Mouse (Mus musculus): ENCODE measurements around the gene Tcf7l2. TPM values are rescaled to one million over a fixed set of nuclear protein-coding genes. Genes with fewer than 3 reads are reported as not detected.

Tcf7l2 gene
- polyA plus RNA-seq, 1 experiment = 6.2 TPM

- H3K4me3 ChIP-seq (ENCODE audit: control insufficient read depth, low read depth, low read length) = no peak overlapping the region
- H3K36me3 ChIP-seq (ENCODE audit: control insufficient read depth, insufficient read depth, low read length) = no peaks in the 10 kb centered on the region
- TF ChIP-seq POLR2A (IDR thresholded peaks at IDR 0.05; ENCODE audit: control insufficient read depth, low read depth, low read length) (no peak), CTCF (IDR thresholded peaks at IDR 0.05; ENCODE audit: control insufficient read depth, insufficient read depth, insufficient replicate concordance, low read depth, low read length) (no peak)
- H3K27me3 ChIP-seq (ENCODE audit: control insufficient read depth, insufficient read depth, low read length) = no peaks in the 10 kb centered on the region
- no peak overlapping the region for H3K27ac ChIP-seq (ENCODE audit: control insufficient read depth, insufficient read depth, low read depth, low read length)
- H3K4me1 ChIP-seq (ENCODE audit: control insufficient read depth, insufficient read depth, low read length) = peaks cover 4% of the 10 kb centered on the region
These were observed 86.1 kb downstream of the Tcf7l2 start for GRCm38 (mm10) chr19:55827613-55828259.

GRCm38 (mm10) chr19:55830976-55831559 is 89.4 kb downstream of the Tcf7l2 start:
- Histone ChIP-seq H3K27ac (ENCODE audit: control insufficient read depth, insufficient read depth, low read depth, low read length) (no peak overlapping the region), H3K36me3 (ENCODE audit: control insufficient read depth, insufficient read depth, low read length) (no peaks in the 10 kb centered on the region), H3K4me1 (ENCODE audit: control insufficient read depth, insufficient read depth, low read length) (peaks cover 2% of the 10 kb centered on the region; the same call in 1 of the 2 replicates), H3K27me3 (ENCODE audit: control insufficient read depth, insufficient read depth, low read length) (no peaks in the 10 kb centered on the region), H3K4me3 (ENCODE audit: control insufficient read depth, low read depth, low read length) (no peak overlapping the region)
- TF ChIP-seq CTCF (IDR thresholded peaks at IDR 0.05; ENCODE audit: control insufficient read depth, insufficient read depth, insufficient replicate concordance, low read depth, low read length) (no peak), POLR2A (IDR thresholded peaks at IDR 0.05; ENCODE audit: control insufficient read depth, low read depth, low read length) (no peak)

GRCm38 (mm10) chr19:55832122-55832521 is 90.5 kb downstream of the Tcf7l2 start:
- Histone ChIP-seq H3K4me3 (ENCODE audit: control insufficient read depth, low read depth, low read length) (no peak overlapping the region), H3K4me1 (ENCODE audit: control insufficient read depth, insufficient read depth, low read length) (peaks cover 2% of the 10 kb centered on the region; the same call in 1 of the 2 replicates), H3K27ac (ENCODE audit: control insufficient read depth, insufficient read depth, low read depth, low read length) (no peak overlapping the region)

GRCm38 (mm10) chr19:55833807-55834385 is 92.3 kb downstream of the Tcf7l2 start:
- no peaks in the 10 kb centered on the region for H3K36me3 ChIP-seq (ENCODE audit: control insufficient read depth, insufficient read depth, low read length)
- TF ChIP-seq CTCF (IDR thresholded peaks at IDR 0.05; ENCODE audit: control insufficient read depth, insufficient read depth, insufficient replicate concordance, low read depth, low read length) = no peak
- TF ChIP-seq POLR2A (IDR thresholded peaks at IDR 0.05; ENCODE audit: control insufficient read depth, low read depth, low read length) = no peak
- H3K4me3 ChIP-seq (ENCODE audit: control insufficient read depth, low read depth, low read length) = no peak overlapping the region
- no peak overlapping the region for H3K27ac ChIP-seq (ENCODE audit: control insufficient read depth, insufficient read depth, low read depth, low read length)
- no peaks in the 10 kb centered on the region for H3K27me3 ChIP-seq (ENCODE audit: control insufficient read depth, insufficient read depth, low read length)
- no peaks in the 10 kb centered on the region; the same call in 1 of the 2 replicates for H3K4me1 ChIP-seq (ENCODE audit: control insufficient read depth, insufficient read depth, low read length)

More at GRCm38 (mm10) chr19:55832122-55832521, 90.5 kb downstream of the Tcf7l2 start:
- TF ChIP-seq POLR2A (IDR thresholded peaks at IDR 0.05; ENCODE audit: control insufficient read depth, low read depth, low read length) (no peak), CTCF (IDR thresholded peaks at IDR 0.05; ENCODE audit: control insufficient read depth, insufficient read depth, insufficient replicate concordance, low read depth, low read length) (no peak)
- Histone ChIP-seq H3K27me3 (ENCODE audit: control insufficient read depth, insufficient read depth, low read length) (no peaks in the 10 kb centered on the region), H3K36me3 (ENCODE audit: control insufficient read depth, insufficient read depth, low read length) (no peaks in the 10 kb centered on the region)

GRCm38 (mm10) chr19:55836930-55837687 is 95.5 kb downstream of the Tcf7l2 start:
- no peaks in the 10 kb centered on the region for H3K36me3 ChIP-seq (ENCODE audit: control insufficient read depth, insufficient read depth, low read length)
- H3K27ac ChIP-seq (ENCODE audit: control insufficient read depth, insufficient read depth, low read depth, low read length) = peak overlapping the region; percentile 32; the same call in 1 of the 2 replicates
- H3K4me3 ChIP-seq (ENCODE audit: control insufficient read depth, low read depth, low read length) = no peak overlapping the region
- no peaks in the 10 kb centered on the region; the same call in 1 of the 2 replicates for H3K4me1 ChIP-seq (ENCODE audit: control insufficient read depth, insufficient read depth, low read length)
- no peaks in the 10 kb centered on the region for H3K27me3 ChIP-seq (ENCODE audit: control insufficient read depth, insufficient read depth, low read length)
- TF ChIP-seq POLR2A (IDR thresholded peaks at IDR 0.05; ENCODE audit: control insufficient read depth, low read depth, low read length) = no peak
- no peak for TF ChIP-seq CTCF (IDR thresholded peaks at IDR 0.05; ENCODE audit: control insufficient read depth, insufficient read depth, insufficient replicate concordance, low read depth, low read length)

GRCm38 (mm10) chr19:55837924-55838323 is 96.3 kb downstream of the Tcf7l2 start:
- no peak overlapping the region for H3K4me3 ChIP-seq (ENCODE audit: control insufficient read depth, low read depth, low read length)
- no peaks in the 10 kb centered on the region; the same call in 1 of the 2 replicates for H3K4me1 ChIP-seq (ENCODE audit: control insufficient read depth, insufficient read depth, low read length)
- no peaks in the 10 kb centered on the region for H3K36me3 ChIP-seq (ENCODE audit: control insufficient read depth, insufficient read depth, low read length)
- TF ChIP-seq POLR2A (IDR thresholded peaks at IDR 0.05; ENCODE audit: control insufficient read depth, low read depth, low read length) (no peak), CTCF (IDR thresholded peaks at IDR 0.05; ENCODE audit: control insufficient read depth, insufficient read depth, insufficient replicate concordance, low read depth, low read length) (no peak)
- peak overlapping the region; percentile 51 for H3K27ac ChIP-seq (ENCODE audit: control insufficient read depth, insufficient read depth, low read depth, low read length)
- no peaks in the 10 kb centered on the region for H3K27me3 ChIP-seq (ENCODE audit: control insufficient read depth, insufficient read depth, low read length)

All from testis, adult 2 months (tissue).